Mouse (Mus musculus): ENCODE measurements around the gene Erh.

Gene Erh

GRCm38 (mm10) chr12:80615371-80616257 lies 28.5 kb downstream of the Erh start:
- no peak for DNase-seq (ENCODE audit: extremely low spot score, low read depth, low spot score)

- no peak for DNase-seq (ENCODE audit: extremely low spot score, low read depth, low spot score)
Observed at GRCm38 (mm10) chr12:80612113-80612791, 31.9 kb downstream of the Erh start.

GRCm38 (mm10) chr12:80609928-80610327 lies 34.2 kb downstream of the Erh start:
- no peak for DNase-seq (ENCODE audit: extremely low spot score, low read depth, low spot score)

GRCm38 (mm10) chr12:80608576-80608975 lies 35.6 kb downstream of the Erh start:
- DNase-seq (ENCODE audit: extremely low spot score, low read depth, low spot score), result no peak

- no peak for DNase-seq (ENCODE audit: extremely low spot score, low read depth, low spot score)
Observed at GRCm38 (mm10) chr12:80604218-80604617, 39.9 kb downstream of the Erh start.

- no peak for DNase-seq (ENCODE audit: extremely low spot score, low read depth, low spot score)
Observed at GRCm38 (mm10) chr12:80603566-80603965, 40.6 kb downstream of the Erh start.

GRCm38 (mm10) chr12:80602432-80602831 lies 41.7 kb downstream of the Erh start:
- no peak for DNase-seq (ENCODE audit: extremely low spot score, low read depth, low spot score)

GRCm38 (mm10) chr12:80601597-80602269 lies 42.4 kb downstream of the Erh start:
- DNase-seq (ENCODE audit: extremely low spot score, low read depth, low spot score), result no peak

- no peak for DNase-seq (ENCODE audit: extremely low spot score, low read depth, low spot score)
Observed at GRCm38 (mm10) chr12:80598756-80599155, 45.4 kb downstream of the Erh start.

GRCm38 (mm10) chr12:80598236-80598635 lies 45.9 kb downstream of the Erh start:
- no peak for DNase-seq (ENCODE audit: extremely low spot score, low read depth, low spot score)

GRCm38 (mm10) chr12:80595968-80596367 lies 48.2 kb downstream of the Erh start:
- DNase-seq (ENCODE audit: extremely low spot score, low read depth, low spot score), result no peak

- no peak for DNase-seq (ENCODE audit: extremely low spot score, low read depth, low spot score)
Observed at GRCm38 (mm10) chr12:80595566-80595965, 48.6 kb downstream of the Erh start.

GRCm38 (mm10) chr12:80594781-80595180 lies 49.4 kb downstream of the Erh start:
- DNase-seq (ENCODE audit: extremely low spot score, low read depth, low spot score), result no peak

GRCm38 (mm10) chr12:80594141-80594540 lies 50.0 kb downstream of the Erh start:
- DNase-seq (ENCODE audit: extremely low spot score, low read depth, low spot score), result no peak

GRCm38 (mm10) chr12:80584973-80585372 lies 59.2 kb downstream of the Erh start:
- DNase-seq (ENCODE audit: extremely low spot score, low read depth, low spot score), result no peak

All from hindlimb bud, embryonic 11.5 days (tissue).